Mouse (Mus musculus): ENCODE data around the gene Tmem184c.
A peak's percentile ranks its signal among the peaks of the same experiment; 100 is the strongest.

Gene Tmem184c

GRCm38 (mm10) chr8:77610374-77610969 lies at the start of gene Tmem184c:
Gene Tmem184c (minus strand): TSS chr8:77610698.
- peak; percentile 99 for DNase-seq

- DNase-seq = no peak
Measured at GRCm38 (mm10) chr8:77659534-77660080, 49.1 kb upstream of the Tmem184c start.

- DNase-seq = no peak
Measured at GRCm38 (mm10) chr8:77658356-77658755, 47.9 kb upstream of the Tmem184c start.

GRCm38 (mm10) chr8:77650646-77651190 lies 40.2 kb upstream of the Tmem184c start:
- no peak for DNase-seq

- DNase-seq = no peak
Measured at GRCm38 (mm10) chr8:77640093-77640839, 29.8 kb upstream of the Tmem184c start.

- DNase-seq = no peak
Measured at GRCm38 (mm10) chr8:77637593-77637992, 27.1 kb upstream of the Tmem184c start.

- DNase-seq = no peak
Measured at GRCm38 (mm10) chr8:77634035-77634434, 23.5 kb upstream of the Tmem184c start.

GRCm38 (mm10) chr8:77633211-77633610 lies 22.7 kb upstream of the Tmem184c start:
- no peak for DNase-seq

- DNase-seq = no peak
Measured at GRCm38 (mm10) chr8:77630691-77631090, 20.2 kb upstream of the Tmem184c start.

GRCm38 (mm10) chr8:77629858-77630537 lies 19.5 kb upstream of the Tmem184c start:
- peak; percentile 31 for DNase-seq

GRCm38 (mm10) chr8:77623677-77624209 lies 13.2 kb upstream of the Tmem184c start:
- DNase-seq = no peak

GRCm38 (mm10) chr8:77617916-77618315 lies 7.4 kb upstream of the Tmem184c start:
- no peak for DNase-seq

- DNase-seq = no peak
Measured at GRCm38 (mm10) chr8:77609621-77610020, 877 bp downstream of the Tmem184c start.

GRCm38 (mm10) chr8:77584174-77584573 lies 26.3 kb downstream of the Tmem184c start:
- no peak for DNase-seq

GRCm38 (mm10) chr8:77577674-77578073 lies 32.8 kb downstream of the Tmem184c start:
- DNase-seq = no peak

- no peak for DNase-seq
Measured at GRCm38 (mm10) chr8:77574229-77574628, 36.3 kb downstream of the Tmem184c start.

GRCm38 (mm10) chr8:77561441-77561840 lies 49.1 kb downstream of the Tmem184c start:
- no peak for DNase-seq

- no peak for DNase-seq
Measured at GRCm38 (mm10) chr8:77552491-77552890, 58.0 kb downstream of the Tmem184c start.

GRCm38 (mm10) chr8:77549881-77550580 lies 60.5 kb downstream of the Tmem184c start:
- peak; percentile 50 for DNase-seq

GRCm38 (mm10) chr8:77549121-77549706 lies 61.3 kb downstream of the Tmem184c start, which contains the start of gene Prmt9:
Gene Prmt9 (plus strand): TSS chr8:77549397.
- peak; percentile 90 for DNase-seq
